Mouse (Mus musculus): Measurements from ENCODE around the gene Kpna2. TPM values are rescaled to one million over a fixed set of nuclear protein-coding genes. Genes with fewer than 3 reads are reported as not detected.
"Not testable (repeated sequence)": the region's sequence is repeated elsewhere in the genome, so short reads cannot be mapped to it uniquely, and the experiment has no call there.

Kpna2 gene
- total RNA-seq, 2 experiments from 2014 or later = 13.2 to 16.2 TPM

- DNase-seq = peak; percentile 94
- H3K4me3 ChIP-seq = peak overlapping the region; percentile 90
- intact Hi-C loops (cut with DNase I) = no loop called here
- H3K27ac ChIP-seq = peak overlapping the region; percentile 95
- TF ChIP-seq CTCF (IDR thresholded peaks at IDR 0.05) = no peak
Measured at GRCm38 (mm10) chr11:107027431-107028274, 28.3 kb upstream of the Kpna2 start.

GRCm38 (mm10) chr11:107026554-107027430 lies 27.5 kb upstream of the Kpna2 start:
- Histone ChIP-seq H3K27ac (peak overlapping the region; percentile 95; the same call in 1 of the 2 replicates), H3K4me3 (peak overlapping the region; percentile 90)
- no peak for DNase-seq
- intact Hi-C loops (cut with DNase I) = no loop called here
- no peak for TF ChIP-seq CTCF (IDR thresholded peaks at IDR 0.05)

- no peak for TF ChIP-seq CTCF (IDR thresholded peaks at IDR 0.05)
- peak within 1 kb of the TSS; percentile 90 for H3K4me3 ChIP-seq
- intact Hi-C loops (cut with DNase I) = no loop called here
- peak; percentile 55 for DNase-seq
- H3K27ac ChIP-seq = peak within 1 kb of the TSS; percentile 82
Measured at GRCm38 (mm10) chr11:107025411-107026321, 26.3 kb upstream of the Kpna2 start, which contains the start of gene 1810010H24Rik. Gene 1810010H24Rik, plus strand, starts transcription at chr11:107025681.

- no peak for DNase-seq
- intact Hi-C loops (cut with DNase I) = no loop called here
- Histone ChIP-seq H3K27ac (no peak overlapping the region), H3K4me3 (no peak overlapping the region)
- TF ChIP-seq CTCF (IDR thresholded peaks at IDR 0.05) = no peak
Measured at GRCm38 (mm10) chr11:107024406-107024805, 25.1 kb upstream of the Kpna2 start.

GRCm38 (mm10) chr11:107022050-107022683 lies 22.8 kb upstream of the Kpna2 start:
- Histone ChIP-seq H3K4me3 (no peak overlapping the region), H3K27ac (peak overlapping the region; percentile 83)
- no peak for DNase-seq
- no peak for TF ChIP-seq CTCF (IDR thresholded peaks at IDR 0.05)
- intact Hi-C loops (cut with DNase I) = no loop called here

GRCm38 (mm10) chr11:107019722-107020121 lies 20.4 kb upstream of the Kpna2 start:
- H3K4me3 ChIP-seq; intact Hi-C loops (cut with DNase I); H3K27ac ChIP-seq; DNase-seq: not testable (repeated sequence)

- no peak overlapping the region for H3K4me3 ChIP-seq
- no peak overlapping the region for H3K27ac ChIP-seq
- no peak for TF ChIP-seq CTCF (IDR thresholded peaks at IDR 0.05)
- DNase-seq = no peak
- intact Hi-C loops (cut with DNase I) = no loop called here
Measured at GRCm38 (mm10) chr11:107019318-107019717, 20.0 kb upstream of the Kpna2 start.

GRCm38 (mm10) chr11:107018606-107019005 lies 19.3 kb upstream of the Kpna2 start:
- Histone ChIP-seq H3K27ac (no peak overlapping the region), H3K4me3 (no peak overlapping the region)
- DNase-seq = no peak
- intact Hi-C loops (cut with DNase I) = no loop called here
- peak; percentile 47 for TF ChIP-seq CTCF (IDR thresholded peaks at IDR 0.05)

GRCm38 (mm10) chr11:107017339-107017886 lies 18.1 kb upstream of the Kpna2 start:
- intact Hi-C loops (cut with DNase I) = no loop called here
- Histone ChIP-seq H3K4me3 (no peak overlapping the region), H3K27ac (no peak overlapping the region)
- DNase-seq = no peak
- TF ChIP-seq CTCF (IDR thresholded peaks at IDR 0.05) = peak; percentile 5; the same call in 1 of the 2 replicates

GRCm38 (mm10) chr11:107016893-107017292 lies 17.6 kb upstream of the Kpna2 start:
- intact Hi-C loops (cut with DNase I) = no loop called here
- Histone ChIP-seq H3K27ac (no peak overlapping the region), H3K4me3 (no peak overlapping the region)
- no peak for DNase-seq
- TF ChIP-seq CTCF (IDR thresholded peaks at IDR 0.05) = no peak

GRCm38 (mm10) chr11:107015535-107016187 lies 16.3 kb upstream of the Kpna2 start:
- H3K4me3 ChIP-seq; H3K27ac ChIP-seq; DNase-seq; intact Hi-C loops (cut with DNase I): not testable (repeated sequence)

Measured in gastrocnemius, adult 2 months (tissue).